Mouse (Mus musculus) skeletal muscle tissue, adult 2 months (tissue): ENCODE results near the gene Hhat.

Experiments used
- DNase-seq: peaks from one replicate; pipeline ENCODE4 v3.0.0-alpha.2; 2012; ENCODE audit warnings: low read depth, low spot score

Hhat gene

GRCm38 (mm10) chr1:192651981-192652605 lies 118.9 kb downstream of the Hhat start:
- DNase-seq: no peak

GRCm38 (mm10) chr1:192650586-192650985 lies 120.4 kb downstream of the Hhat start:
- DNase-seq: no peak

- no peak for DNase-seq
These were observed 121.0 kb downstream of the Hhat start for GRCm38 (mm10) chr1:192650023-192650422.

- DNase-seq: no peak
These were observed 121.8 kb downstream of the Hhat start for GRCm38 (mm10) chr1:192649233-192649632.

- no peak for DNase-seq
These were observed 123.7 kb downstream of the Hhat start for GRCm38 (mm10) chr1:192647361-192647760.

- no peak for DNase-seq
These were observed 128.9 kb downstream of the Hhat start for GRCm38 (mm10) chr1:192642126-192642525.

- no peak for DNase-seq
These were observed 131.8 kb downstream of the Hhat start for GRCm38 (mm10) chr1:192639175-192639574.

- no peak for DNase-seq
These were observed 149.2 kb downstream of the Hhat start for GRCm38 (mm10) chr1:192621843-192622242.

GRCm38 (mm10) chr1:192613271-192613670 lies 157.8 kb downstream of the Hhat start:
- DNase-seq: no peak

- DNase-seq: no peak
These were observed 158.9 kb downstream of the Hhat start for GRCm38 (mm10) chr1:192611996-192612739.

- DNase-seq: no peak
These were observed 164.1 kb downstream of the Hhat start for GRCm38 (mm10) chr1:192606876-192607275.

- DNase-seq: no peak
These were observed 166.6 kb downstream of the Hhat start for GRCm38 (mm10) chr1:192604413-192604812.

GRCm38 (mm10) chr1:192603556-192603955 lies 167.5 kb downstream of the Hhat start:
- no peak for DNase-seq

- no peak for DNase-seq
These were observed 169.8 kb downstream of the Hhat start for GRCm38 (mm10) chr1:192601206-192601605.

GRCm38 (mm10) chr1:192599746-192600145 lies 171.3 kb downstream of the Hhat start:
- DNase-seq: no peak

GRCm38 (mm10) chr1:192598380-192598779 lies 172.6 kb downstream of the Hhat start:
- peak; percentile 38 for DNase-seq

GRCm38 (mm10) chr1:192595426-192595825 lies 175.6 kb downstream of the Hhat start:
- DNase-seq: no peak

- DNase-seq: no peak
These were observed 177.5 kb downstream of the Hhat start for GRCm38 (mm10) chr1:192593492-192593891.

GRCm38 (mm10) chr1:192587451-192587850 lies 183.6 kb downstream of the Hhat start:
- DNase-seq: peak; percentile 15

- no peak for DNase-seq
These were observed 185.7 kb downstream of the Hhat start for GRCm38 (mm10) chr1:192585289-192585688.

- DNase-seq: no peak
These were observed 188.1 kb downstream of the Hhat start for GRCm38 (mm10) chr1:192582921-192583320.

- DNase-seq: no peak
These were observed 206.3 kb downstream of the Hhat start for GRCm38 (mm10) chr1:192564691-192565090.

GRCm38 (mm10) chr1:192559341-192559740 lies 211.7 kb downstream of the Hhat start:
- no peak for DNase-seq
